Mouse (Mus musculus) adipocyte (in vitro differentiated cells): Measurements from ENCODE around the gene Daxx.
"Not testable (repeated sequence)": the region's sequence is repeated elsewhere in the genome, so short reads cannot be mapped to it uniquely, and the experiment has no call there.

Experiments
- DNase-seq: peaks from one replicate; pipeline ENCODE4 v3.0.0-alpha.2; 2016; ENCODE audit warnings: low spot score

Daxx gene

DNA sequence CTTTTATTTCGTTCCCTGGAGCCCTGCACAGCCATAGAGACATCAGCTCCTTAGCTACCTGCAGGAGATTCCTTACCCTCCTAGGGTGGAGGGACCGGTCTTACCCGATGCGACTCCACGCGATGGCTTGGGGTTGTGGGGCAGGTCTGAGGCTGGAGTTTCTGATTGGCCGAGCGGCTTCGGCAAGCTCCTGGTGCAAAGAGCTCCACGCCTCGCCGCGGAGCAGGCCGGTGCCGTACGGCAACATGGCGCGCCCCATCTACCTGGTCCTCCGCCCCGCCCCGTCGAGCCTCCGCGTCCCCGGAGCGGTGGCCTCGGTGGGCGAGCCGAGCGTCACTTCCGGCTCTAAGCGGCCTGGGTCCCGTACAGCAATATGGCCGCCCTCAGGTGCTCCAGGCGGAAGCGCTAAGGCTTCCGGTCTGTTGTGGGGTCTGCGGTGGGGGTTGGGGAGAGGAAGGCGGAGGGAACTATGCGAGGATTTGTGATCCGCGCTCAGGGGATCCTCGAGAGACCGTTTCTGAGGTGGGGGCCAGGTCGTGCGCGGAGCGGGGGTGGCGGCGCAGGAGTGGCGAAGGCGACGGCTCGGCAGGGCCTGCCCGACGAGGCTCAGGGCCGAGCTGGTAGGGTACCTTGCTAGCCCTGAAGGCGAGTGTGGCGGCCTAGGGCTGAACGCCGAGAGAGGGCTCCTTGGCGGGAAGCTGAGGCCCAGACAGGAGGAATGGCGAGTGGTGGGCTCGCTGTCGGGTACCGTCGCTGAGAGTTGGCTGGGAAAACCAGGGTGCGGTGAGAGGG, at the start of gene Daxx:
TSS of gene Daxx (plus strand) at position 338 of the 792 bp plus-strand sequence.
- DNase-seq: peak; percentile 98

DNA sequence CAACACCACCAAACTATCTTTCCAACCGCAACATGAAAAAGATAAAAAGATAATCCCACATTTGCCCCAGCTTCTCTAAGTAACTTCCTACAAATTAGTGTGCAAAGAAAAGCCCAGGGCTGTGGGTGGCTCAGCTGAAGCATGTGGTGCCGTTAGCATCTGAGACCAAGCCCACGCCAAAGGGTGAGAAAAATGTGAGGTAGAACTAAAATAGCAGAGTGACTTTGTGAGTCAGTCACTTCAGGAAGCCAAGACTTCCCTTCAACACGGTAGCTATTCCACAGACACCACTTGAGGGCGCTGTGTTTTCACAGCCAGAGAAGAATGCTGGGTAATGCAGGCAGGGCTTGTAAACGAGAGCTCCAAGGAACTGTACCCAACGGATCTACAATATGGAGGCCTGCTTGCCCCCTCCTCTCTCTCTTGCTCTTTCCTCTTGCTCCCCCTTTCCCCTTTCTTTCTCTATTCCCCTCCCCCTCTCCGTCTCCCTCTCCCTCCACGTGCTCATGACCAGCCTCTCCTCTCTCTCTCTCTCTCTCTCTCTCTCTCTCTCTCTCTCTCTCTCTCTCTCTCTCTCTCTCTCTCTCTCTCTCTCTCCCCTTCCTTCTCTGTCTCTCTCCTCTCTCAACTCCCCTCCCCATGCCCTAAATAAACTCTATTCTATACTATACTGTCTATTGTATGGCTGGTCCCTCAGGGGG, 43.7 kb upstream of the Daxx start:
- no peak for DNase-seq

DNA sequence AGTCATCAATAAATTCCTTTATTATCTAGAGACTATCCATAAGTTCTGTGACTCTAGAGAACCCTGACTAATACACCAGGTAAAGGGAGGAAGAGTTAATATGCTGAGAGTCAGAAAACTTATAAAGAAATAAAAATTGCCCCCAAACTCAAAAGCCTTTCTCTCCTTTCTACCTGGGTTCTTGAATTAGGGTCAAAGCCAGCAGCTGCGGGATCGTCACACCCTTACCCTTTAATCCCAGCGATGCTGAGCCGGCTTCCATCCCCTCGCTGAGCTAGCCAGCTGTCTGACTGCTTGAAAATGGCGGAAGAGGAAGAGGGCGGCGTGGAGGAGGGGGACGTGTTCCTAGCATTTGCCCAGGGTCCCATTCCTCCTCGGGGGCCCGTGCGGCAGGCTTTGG, 35.7 kb upstream of the Daxx start, which contains the start of gene Gm7029:
TSS of gene Gm7029 (plus strand) at position 301 of the 400 bp plus-strand sequence.
- not testable (repeated sequence) for DNase-seq

DNA sequence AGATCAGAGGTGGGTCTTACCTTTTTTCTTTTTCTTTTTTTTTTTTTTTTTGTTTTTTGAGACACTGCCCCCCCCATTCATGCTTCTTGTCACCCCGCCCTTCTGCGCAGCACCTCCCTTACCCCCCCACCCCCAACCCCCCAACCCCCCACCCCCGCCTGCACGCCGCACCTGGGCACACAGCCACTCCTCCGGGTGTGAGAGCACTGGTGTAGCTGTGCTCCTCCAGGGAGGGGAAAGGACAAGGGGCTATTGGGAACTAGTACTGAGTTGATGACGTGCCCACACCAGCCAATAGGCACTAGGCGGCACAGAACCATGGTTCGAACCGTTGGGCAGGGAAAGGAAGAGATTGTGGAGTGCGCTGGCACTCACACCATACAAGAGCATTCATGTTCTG, 34.8 kb upstream of the Daxx start:
- DNase-seq: no peak

DNA sequence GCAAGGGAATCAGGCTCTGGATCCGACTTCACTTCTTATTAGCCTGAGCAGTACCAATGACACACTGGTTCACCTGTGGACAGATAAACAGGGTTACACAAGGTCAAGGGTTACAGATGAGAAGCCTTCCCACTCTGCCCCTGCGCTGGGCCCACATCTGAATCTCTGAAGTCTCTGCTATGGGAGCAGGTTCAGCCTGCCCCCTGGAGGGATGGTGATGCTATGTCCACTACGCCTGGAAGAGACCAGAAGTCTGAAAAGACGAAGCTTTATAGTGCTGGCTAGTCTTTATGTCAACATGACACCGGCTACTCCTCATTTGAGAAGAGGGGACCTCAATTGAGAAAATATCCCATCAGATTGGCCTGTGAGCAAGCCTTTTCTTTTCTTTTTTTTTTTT, 33.4 kb upstream of the Daxx start:
- DNase-seq: peak; percentile 40

DNA sequence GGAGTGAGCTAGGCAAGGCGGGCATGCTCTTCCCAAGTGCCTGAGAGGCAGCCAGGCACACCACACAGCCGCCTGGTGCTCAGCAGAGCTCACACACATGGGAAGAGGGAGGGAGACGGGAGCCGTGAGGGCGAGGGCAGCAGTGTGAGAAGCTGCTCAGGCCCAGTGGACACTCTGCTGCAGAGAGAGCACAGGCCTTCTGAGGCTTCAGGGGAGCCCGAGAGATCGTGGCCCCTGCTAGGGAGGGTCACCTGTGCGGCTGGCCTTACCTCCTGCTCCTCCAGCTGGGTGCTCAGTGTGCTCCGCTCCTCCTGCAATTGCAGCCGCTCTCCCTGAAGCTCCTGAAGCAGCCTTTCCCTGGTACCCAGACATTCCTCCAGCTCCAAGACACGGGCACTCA, 24.9 kb upstream of the Daxx start:
- DNase-seq: not testable (repeated sequence)

DNA sequence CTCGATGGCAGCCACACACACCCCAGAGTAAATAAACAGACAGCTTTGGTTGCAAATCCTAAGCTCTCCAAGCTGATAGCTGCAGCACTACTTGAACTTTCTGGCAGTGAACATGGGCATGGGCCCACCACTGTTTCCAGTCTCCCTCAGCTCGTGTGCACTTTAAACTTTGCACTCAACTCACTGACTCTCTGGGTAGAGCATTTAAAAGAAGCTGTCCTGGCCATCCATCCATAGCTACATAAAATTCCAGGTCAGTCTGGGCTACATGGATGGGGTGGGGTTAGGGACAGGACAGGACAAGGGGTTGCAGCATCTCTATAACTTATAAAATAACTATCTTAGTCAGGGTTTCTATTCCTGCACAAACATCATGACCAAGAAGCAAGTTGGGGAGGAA, 21.4 kb upstream of the Daxx start:
- DNase-seq: not testable (repeated sequence)

DNA sequence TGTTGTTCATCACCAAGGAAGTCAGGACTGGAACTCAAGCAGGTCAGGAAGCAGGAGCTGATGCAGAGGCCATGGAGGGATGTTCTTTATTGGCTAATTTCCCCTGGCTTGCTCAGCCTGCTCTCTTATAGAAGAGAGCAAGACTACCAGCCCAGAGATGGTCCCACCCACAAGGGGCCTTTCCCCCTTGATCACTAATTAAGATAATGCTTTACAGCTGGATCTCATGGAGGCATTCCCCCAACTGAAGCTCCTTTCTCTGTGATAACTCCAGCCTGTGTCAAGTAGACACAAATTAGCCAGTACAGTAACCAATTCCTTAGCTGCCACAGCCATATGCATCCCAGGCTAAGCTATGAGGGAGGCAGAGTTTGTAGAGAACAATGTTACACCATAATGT, 21.0 kb upstream of the Daxx start:
- not testable (repeated sequence) for DNase-seq

DNA sequence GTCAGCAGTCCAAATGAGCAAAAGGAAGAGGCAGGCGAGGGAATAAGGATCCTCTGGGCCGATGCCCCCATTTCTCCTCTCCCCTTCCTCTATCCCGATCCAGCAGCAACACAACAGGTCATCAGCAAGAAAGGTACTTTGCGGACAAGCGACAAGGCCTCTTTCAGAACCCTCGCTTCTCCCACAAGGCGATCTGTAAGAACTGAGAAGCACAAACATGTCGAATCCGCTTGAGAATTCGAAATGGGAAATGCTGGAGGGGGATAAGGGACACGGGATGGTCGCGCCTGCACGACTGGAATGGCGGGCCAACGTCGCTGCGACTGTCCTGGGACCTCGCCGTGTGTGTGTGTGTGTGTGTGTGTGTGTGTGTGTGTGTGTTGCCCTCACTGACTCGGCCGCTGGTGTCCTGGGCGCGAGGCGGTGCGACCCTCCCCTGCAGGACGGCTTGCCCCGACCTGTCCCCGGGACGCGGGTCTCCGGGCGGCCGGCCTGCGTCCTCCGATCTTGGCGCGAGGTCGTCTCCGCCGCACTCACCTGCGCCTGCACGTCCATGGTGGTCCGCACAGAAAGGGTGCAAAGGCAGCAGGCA, 19.2 kb upstream of the Daxx start:
- not testable (repeated sequence) for DNase-seq

DNA sequence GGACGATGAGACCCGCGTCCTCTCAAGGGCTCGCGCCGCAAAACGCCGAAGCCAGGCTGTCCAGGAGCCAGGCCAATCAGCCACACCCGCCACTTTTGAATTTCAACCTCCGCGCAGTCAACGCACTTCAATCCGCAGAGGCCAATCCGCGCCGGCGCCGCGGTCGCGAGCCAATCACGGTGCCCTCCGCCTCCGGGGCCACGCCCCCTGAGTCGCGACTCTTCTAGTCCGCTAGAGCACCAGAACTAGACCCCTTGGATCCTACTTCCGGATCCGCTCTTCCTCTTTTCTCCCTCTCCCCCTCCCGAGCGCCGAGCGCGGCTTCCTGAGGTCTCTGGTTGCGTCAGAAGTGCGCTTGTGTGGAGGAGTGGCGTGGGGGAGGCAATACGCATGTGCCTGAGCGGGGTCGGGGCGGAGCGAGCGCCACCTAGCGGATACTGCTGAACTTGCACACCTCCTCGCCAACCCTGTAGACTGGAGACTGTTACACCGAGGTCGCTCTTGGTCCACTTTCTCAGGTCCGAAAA, 18.6 kb upstream of the Daxx start, which contains the start of gene Kifc1:
TSS of gene Kifc1 (minus strand) at position 129 of the 527 bp plus-strand sequence.
- DNase-seq: peak; percentile 100

DNA sequence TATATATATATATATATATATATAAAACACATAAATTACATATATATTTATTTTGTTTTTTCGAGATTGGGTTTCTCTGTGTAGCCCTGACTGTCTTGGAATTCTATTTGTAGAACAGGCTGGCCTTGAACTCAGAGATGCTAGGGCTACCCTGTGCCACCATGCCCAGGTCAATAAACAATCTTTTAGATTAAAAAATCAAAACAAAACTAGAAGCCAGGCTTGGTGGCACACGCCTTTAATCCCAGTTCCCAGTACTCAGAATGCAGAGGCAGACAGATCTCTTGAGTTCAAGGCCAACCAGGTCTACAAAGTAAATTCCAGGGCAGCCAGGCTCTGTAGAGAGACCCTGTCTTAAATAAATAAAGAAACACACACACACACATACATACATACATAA, 17.9 kb upstream of the Daxx start:
- DNase-seq: no peak

DNA sequence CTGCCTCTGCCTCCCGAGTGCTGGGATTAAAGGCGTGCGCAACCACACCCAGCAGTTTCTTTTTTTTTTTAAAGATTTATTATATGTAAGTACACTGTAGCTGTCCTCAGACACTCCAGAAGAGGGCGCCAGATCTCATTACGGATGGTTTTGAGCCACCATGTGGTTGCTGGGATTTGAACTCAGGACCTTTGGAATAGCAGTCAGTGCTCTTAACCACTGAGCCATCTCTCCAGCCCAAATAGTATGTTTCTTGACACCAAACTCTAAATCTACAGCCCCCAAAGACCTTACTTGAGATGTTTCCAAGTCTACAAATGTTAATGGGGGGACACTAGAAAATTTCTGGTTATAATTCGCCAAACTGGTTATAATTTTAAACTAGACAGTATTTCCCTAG, 17.3 kb upstream of the Daxx start:
- DNase-seq: not testable (repeated sequence)

DNA sequence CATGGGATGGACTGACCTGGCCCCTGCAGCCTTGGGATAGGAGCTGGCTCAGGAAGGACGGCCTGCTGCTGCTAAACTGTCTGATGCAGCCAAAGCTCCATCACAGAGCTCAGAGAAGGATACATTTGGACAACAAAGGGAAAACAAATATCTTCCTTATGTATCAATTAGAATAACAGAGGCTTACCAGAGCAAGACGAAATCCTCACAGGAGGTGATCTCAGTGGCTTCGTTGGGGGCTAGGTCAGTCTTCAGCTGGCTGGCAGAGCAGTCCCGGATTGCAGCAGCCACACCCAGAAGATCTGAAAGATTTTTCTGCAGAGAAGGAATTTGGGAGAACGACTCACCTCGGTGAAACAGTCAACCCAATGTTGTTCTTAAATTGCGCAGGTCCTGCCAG, 16.8 kb upstream of the Daxx start:
- DNase-seq: no peak

DNA sequence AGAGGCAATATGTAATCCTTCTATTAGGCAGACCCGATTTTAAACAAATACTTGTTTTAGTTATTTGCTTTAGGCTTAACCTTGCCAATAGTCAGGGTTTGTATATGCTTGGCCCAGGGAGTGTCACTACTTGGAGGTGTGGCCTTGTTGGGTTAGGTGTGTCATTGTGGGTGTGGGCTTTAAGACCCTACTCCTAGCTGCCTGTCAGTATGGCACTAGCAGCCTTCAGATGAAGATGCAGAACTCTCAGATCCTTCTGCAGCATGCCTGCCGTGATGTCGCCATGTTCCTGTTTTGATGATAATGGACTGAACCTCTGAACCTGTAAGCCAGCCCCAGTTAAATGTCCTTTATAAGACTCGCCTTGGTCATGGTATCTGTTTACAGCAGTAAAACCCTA, 16.2 kb upstream of the Daxx start:
- not testable (repeated sequence) for DNase-seq

DNA sequence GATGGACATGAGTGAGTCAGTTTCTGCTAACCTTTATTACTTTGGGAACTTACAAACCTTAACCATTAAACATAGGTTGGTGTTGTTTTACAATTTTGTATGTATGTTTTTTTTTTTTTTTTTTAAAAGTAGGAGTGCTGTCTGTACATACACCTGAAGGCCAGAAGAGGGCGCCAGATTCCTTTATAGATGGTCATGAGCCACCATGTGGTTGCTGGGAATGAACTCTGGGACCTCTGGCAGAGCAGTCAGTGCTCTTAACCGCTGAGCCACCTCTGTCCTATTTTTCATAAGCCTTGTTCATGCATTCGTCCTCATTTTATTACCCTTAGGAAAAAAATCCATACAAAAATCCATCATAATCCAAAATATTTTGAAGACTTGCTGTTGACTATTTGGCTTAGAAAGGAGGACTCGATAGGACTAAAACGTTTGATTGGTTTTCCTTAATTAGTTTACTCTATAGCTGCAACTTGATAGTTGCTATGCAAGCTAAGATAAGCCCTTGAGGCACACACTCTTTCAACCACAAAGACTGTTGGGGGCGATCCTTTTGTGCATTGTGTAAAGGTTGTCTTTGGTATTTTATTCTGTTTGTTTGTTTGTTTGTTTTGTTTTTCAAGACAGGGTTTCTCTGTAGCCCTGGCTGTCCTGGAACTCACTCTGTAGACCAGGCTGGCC, 12.0 kb upstream of the Daxx start:
- DNase-seq: peak; percentile 95

DNA sequence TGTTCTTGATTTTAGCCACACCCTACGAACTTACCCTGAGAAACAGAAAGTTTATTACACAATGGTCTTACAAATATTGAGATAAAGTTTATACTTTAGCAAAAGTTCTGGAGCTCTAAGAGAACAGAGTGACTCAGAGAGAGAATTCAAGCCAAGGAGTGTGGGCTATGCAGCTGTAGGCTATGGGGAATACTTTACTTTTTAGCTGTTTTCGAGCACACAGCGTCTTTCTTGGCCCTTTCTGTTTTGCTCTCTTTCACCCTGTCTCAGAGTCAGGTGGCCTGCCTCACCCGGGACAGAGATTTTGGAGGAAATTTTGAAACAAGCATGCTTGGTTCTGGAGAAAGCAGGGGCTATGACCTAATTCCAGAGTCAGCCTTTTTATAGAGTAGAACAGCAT, 11.0 kb upstream of the Daxx start:
- peak; percentile 47 for DNase-seq

DNA sequence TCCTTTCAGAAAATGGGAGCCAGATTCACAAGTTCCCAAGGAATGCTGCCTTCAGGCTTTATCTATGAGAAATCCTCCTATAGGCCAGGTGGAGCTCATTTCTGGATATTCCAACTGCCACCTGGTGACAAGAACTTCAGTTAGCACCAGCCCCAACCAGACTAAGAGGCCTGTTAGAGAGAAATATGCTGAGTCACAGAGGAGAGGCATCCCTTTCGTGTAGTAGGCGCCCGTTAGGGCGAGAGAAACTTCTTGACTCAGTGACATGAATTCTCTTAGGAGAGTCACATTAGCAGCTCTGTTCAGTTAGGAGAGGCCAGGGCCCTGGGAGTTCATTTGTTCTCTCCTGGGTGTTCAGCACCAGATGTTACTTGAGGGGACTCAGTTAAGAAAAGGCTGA, 9.6 kb upstream of the Daxx start:
- no peak for DNase-seq

DNA sequence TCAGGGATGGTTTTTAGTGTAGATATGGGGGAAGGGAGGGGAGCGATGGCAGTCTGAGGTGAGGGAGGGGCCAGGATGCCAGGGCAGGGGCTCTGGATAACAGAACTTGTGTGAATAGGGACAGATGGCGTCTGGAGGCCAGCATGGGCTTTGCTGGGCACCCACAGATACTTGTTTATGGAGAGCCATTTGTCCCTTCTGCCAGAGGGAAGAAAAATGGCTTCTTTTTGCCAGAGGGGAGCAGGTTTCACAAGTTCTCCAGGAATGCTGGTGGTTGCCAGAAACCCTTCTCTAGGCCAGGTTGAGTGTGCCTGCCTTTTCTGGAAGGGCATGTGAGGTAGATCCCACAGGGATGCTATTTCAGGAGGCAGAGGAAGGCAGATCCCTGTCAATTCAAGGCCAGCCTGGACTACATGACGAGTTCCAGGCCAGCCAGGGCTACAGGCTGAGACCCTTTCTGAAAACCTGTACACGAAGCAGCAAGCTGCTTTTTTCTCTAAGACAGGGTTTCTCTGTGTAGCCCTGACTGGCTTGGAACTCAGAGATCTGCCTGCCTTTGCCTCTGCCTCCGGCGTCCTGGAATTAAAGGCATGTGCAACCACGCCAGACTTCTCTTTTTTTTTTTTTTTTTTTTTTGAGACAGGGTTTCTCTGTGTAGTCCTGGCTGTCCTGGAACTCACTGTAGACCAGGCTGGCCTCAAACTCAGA, 8.8 kb upstream of the Daxx start:
- DNase-seq: no peak

DNA sequence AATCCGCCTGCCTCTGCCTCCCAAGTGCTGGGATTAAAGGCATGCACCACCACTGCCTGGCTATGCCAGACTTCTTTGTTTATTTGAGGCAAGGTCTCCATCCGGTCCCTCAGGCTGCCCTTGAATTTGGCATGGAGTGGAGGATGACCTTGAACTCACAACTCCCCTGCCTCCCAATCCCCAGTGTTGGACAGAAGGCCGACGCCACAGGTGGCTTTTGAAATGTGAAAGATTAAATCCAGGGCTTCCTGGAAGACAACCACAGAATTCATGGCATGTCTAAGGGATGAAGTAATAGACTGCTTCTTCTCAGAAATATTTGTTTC, 8.3 kb upstream of the Daxx start:
- DNase-seq: no peak

DNA sequence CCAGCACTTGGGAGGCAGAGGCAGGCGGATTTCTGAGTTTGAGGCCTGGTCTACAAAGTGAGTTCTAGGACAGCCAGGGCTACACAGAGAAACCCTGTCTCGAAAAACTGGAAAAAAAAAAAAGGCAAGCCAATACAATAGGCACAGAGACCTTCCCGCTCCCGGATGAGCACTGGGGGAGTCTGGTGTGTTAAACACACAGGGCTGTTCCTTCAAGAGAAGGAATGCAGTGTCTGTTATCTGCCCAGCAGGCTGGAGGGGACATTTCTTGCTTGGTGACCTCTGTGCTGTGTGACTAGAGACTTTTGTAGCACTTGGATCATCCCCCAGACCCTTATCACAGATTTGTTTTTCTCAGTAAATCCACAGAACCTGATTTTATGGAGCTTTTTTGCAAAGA, 7.6 kb upstream of the Daxx start:
- peak; percentile 70 for DNase-seq

DNA sequence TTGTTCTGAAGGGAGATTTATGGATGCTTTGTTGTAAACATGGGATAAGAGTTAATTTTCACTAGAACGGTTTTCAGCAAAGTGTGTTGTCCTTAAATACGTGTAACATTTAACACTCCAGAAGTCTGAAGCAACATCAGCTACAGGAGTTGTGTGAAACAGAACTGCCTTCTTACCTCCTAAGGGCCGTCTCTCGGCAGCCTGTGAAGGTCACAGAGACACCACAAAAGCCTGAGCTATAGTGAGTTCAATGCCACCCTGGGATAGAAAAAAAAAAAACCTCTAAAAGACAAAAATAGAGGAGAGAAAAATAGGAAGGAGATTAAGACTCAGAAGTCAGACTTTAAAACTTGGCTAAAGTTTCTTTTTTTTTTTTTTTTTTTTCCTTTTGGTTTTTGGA, 7.1 kb upstream of the Daxx start:
- no peak for DNase-seq

DNA sequence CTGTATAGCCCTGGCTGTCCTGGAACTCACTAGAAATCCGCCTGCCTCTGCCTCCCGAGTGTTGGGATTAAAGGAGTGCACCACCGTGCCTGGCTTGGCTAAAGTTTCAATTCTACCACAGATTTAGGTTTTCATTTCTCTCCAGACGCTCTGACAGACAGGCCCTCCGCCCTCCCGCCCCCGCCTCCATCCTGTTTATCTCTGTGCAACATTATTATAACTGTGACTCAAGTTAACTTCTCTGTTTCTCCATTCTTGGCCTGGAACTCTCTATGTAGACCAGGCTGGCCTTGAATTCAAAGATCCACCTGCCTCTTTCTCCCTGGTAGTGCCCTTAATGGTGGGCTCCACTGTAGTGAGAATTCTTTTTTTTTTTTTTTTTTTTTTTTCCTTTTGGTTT, 6.7 kb upstream of the Daxx start:
- DNase-seq: no peak
